Mouse (Mus musculus): ENCODE data around the gene Cidec.

Cidec gene

GRCm38 (mm10) chr6:113435664-113436205 is at the start of gene Cidec:
Cidec (minus strand) TSS chr6:113435760.
- no peak for DNase-seq (ENCODE audit: low read depth, low spot score)

DNA sequence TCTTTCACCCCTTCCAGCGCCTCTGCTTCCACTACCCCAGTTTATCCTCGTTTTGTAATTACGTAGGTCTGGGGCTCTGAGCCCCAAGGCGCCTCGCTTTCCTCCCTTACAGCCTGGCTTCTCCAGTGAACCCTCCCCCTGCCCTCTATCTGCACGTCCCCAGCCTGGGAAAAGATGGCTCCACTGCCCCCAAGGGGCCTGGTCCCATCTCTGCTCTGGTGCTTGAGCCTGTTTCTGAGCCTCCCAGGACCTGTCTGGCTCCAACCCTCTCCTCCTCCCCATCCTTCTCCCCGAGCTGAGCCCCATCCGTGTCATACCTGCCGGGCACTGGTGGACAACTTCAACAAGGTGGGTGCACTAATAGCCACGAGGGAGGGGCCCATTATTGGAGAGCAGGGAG is 48.2 kb upstream of the Cidec start:
- DNase-seq (ENCODE audit: low read depth, low spot score), result no peak

- peak; percentile 87 for DNase-seq (ENCODE audit: low read depth, low spot score)
Observed at GRCm38 (mm10) chr6:113483100-113483615, 47.6 kb upstream of the Cidec start, which contains the start of gene Creld1. Creld1 (plus strand) TSS chr6:113483297.

GRCm38 (mm10) chr6:113482477-113483099 is 47.0 kb upstream of the Cidec start:
- peak; percentile 49 for DNase-seq (ENCODE audit: low read depth, low spot score)

- no peak for DNase-seq (ENCODE audit: low read depth, low spot score)
Observed at GRCm38 (mm10) chr6:113480555-113481373, 45.2 kb upstream of the Cidec start.

- DNase-seq (ENCODE audit: low read depth, low spot score), result no peak
Observed at GRCm38 (mm10) chr6:113478906-113479305, 43.3 kb upstream of the Cidec start.

DNA sequence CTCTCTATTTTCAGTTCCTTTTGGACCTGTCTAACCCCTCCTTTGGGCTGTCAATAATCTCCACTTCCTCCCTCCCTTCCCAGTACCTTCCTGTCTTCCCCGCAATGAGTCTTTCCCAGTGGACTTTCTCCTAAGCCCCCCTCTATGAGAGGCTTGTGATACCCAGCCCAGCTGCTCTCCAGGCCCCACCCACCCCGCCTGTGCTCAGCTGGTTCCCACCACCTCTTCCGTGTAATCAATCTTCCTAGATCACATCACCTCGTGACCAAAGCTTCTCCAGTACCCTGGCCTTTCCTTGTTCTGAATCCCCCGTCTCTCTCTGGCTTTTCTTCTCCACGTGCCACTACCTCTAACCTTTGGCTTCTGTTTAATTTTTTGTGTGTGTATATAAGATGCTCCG is 41.8 kb upstream of the Cidec start:
- DNase-seq (ENCODE audit: low read depth, low spot score), result no peak

DNA sequence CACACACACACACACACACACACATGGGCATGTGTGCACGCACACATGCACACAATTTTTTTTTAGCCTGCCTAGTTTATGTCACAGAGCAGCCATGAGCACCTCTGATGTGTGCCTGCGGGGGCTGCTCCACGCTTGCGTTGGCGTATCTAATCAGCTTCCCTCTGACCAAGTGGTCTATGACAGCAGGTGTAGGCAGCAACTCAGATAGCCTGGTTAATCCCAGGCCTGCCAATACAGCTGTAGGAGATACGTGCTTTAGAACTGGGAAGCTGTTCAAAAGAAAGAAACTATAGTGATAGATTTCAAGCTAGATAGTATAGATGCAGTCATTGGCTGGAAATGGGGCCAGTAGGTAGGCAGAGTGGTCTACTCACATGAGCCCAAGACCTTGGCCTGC is 38.2 kb upstream of the Cidec start:
- no peak for DNase-seq (ENCODE audit: low read depth, low spot score)

GRCm38 (mm10) chr6:113473246-113473645 is 37.7 kb upstream of the Cidec start:
- DNase-seq (ENCODE audit: low read depth, low spot score), result no peak

DNA sequence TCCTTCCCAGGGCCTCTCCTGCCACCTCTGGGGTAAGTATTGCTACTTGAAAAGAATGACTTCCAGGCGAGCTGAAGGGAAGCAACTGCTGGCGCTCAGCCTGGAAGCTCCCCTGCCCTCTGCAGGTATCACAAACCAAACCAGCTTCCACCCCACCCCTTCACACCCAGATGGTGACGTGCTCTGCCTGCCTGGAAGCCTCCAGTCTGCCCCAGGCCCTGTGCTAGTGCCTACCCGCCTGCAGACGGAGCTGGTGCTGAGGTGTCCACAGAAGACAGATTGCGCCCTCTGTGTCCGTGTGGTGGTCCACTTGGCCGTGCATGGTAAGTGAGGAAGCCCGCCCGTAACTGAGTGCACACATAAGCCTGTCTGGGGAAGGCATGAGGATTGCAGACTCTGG is 36.5 kb upstream of the Cidec start:
- no peak for DNase-seq (ENCODE audit: low read depth, low spot score)

- no peak for DNase-seq (ENCODE audit: low read depth, low spot score)
Observed at GRCm38 (mm10) chr6:113471297-113471936, 35.9 kb upstream of the Cidec start, which contains the start of gene Il17rc. Il17rc (plus strand) TSS chr6:113471427.

- DNase-seq (ENCODE audit: low read depth, low spot score), result peak; percentile 70
Observed at GRCm38 (mm10) chr6:113469432-113469831, 33.9 kb upstream of the Cidec start.

DNA sequence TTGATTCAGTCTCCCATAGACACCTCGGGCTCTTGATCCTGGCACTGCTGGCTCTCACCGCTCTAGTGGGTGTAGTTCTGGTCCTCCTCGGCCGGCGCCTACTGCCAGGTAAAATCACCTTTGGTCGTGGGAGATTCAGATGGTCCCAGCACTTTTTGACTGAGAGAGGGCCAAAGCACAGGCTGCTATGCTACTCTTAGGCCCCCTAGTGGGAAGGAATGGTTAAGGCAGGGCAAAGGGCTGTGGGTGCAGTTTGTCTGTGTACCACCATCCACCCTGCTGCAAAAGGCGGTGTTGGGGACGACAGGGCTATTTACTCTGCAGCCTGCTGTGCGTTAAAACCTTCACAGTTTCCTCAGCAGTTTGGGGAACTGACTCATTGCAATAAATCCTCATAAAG is 33.5 kb upstream of the Cidec start:
- peak; percentile 45 for DNase-seq (ENCODE audit: low read depth, low spot score)

DNA sequence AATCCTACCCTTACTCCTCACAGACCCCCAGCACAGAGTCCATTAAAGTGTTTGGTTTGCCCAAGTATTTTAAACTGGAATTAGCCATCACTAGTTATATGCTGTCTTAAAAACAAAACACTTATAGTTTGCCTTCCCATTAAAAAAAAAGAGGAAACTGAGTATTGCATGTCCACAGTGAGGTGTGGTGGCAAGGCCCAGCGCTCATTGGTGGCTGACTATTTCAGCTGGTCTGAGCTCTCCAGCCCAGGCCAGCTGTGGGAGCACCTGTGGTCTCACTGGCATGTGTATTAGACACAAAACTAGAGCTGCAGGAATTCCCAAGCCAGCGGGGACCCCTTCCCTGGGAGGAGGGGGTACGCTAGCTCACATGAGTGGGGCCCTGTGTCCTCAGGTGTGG is 33.0 kb upstream of the Cidec start:
- no peak for DNase-seq (ENCODE audit: low read depth, low spot score)

DNA sequence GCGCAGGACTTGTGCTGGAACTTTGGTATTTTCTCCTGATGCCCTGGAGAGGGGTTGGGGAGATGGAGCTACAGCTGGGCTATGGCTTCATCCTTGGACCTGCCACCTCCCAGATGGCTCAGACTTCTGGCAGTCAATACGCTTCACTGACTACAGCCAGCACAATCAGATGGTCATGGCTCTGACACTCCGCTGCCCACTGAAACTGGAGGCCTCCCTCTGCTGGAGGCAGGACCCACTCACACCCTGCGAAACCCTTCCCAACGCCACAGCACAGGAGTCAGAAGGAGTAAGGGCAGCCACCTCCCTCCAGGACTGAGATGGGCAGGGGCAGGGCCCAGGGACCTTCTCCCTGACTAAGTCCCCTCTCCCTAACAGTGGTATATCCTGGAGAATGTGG is 30.0 kb upstream of the Cidec start:
- peak; percentile 28 for DNase-seq (ENCODE audit: low read depth, low spot score)

DNA sequence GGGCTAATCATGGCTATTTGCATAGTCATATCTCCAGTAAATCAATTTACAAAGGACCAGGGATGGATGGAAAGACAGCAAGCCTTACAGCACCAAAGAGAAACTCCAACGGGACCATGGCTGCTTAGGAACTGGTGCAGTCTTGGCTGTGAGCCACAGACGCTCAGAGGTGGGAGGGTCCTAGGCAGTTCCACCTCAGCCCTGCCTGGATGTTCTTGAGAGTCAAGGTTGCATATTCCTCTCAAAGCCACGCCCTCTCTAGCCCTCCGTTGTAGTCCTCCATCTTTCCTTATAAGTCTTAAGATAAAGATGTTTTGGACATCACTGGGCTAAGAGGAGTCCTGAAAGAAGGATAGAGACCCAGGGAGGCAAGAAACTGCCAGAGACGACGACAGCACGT is 28.5 kb upstream of the Cidec start:
- no peak for DNase-seq (ENCODE audit: low read depth, low spot score)

GRCm38 (mm10) chr6:113458635-113459034 is 23.1 kb upstream of the Cidec start:
- DNase-seq (ENCODE audit: low read depth, low spot score), result no peak

- DNase-seq (ENCODE audit: low read depth, low spot score), result no peak
Observed at GRCm38 (mm10) chr6:113457952-113458534, 22.5 kb upstream of the Cidec start, which contains the start of gene Il17re. Il17re (plus strand) TSS chr6:113458484.

GRCm38 (mm10) chr6:113455007-113455406 is 19.4 kb upstream of the Cidec start:
- DNase-seq (ENCODE audit: low read depth, low spot score), result no peak

DNA sequence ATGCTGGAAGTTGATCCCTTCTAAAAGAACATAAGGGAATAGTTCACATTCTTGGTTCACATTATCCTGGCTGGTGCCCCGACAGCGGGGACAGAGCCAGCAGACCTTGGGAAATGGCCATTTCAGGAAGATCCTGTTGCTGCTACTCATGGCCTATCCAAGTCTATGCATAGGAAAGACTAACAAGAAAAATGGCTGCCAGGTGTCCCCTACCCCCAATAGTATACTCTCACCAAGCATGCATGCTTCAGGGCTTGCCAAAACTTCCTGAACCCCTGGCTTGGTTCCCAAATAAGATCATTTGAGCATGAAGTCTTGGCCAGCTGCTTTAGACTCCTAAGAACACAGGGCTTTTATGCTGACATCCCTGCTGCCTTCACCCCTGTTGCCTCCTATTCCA is 16.3 kb upstream of the Cidec start:
- no peak for DNase-seq (ENCODE audit: low read depth, low spot score)

DNA sequence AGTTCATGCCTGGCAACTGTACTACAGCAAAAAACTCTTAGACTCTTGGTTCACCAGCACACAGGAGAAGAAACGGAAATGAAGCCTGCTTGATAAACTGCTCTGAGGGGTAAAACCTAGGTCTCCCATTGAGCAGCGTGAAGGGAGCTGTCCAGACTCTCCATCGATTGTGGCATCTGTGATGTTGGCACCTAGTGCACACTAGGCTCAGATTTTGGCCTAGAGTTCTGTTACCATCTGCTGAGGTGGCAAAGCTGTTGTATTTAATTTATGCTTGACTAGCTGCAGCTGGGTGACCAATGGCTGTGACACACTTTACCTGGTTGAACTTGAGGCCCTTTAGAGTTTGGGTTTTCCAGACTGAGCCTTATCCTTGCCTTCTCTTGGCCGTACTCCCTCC is 12.1 kb upstream of the Cidec start:
- DNase-seq (ENCODE audit: low read depth, low spot score), result no peak

Measured in retina, postnatal 7 days (tissue).